In genomic region chr2:26461667-26462066, GRCm38 (mm10) we compare ENCODE assay signal across 19 mouse cellular contexts. TPM values are rescaled to one million over a fixed set of nuclear protein-coding genes. Genes with fewer than 3 reads are reported as not detected.
DNase-seq lines count a peak whose midpoint lies in the region; ATAC-seq and TF ChIP-seq lines count a peak whose summit lies in the region.
"Had no signal": no experiment of that assay in that cellular context is flagged by ENCODE, and none has a peak within 500 bp of the region (broad histone marks: within the 10 kb centered on the region; RNA-seq: fewer than 3 reads in every experiment).

No protein-coding gene starts in this region.

- peak; percentile 7; the same call in 1 of the 2 replicates for TF ChIP-seq CTCF in liver, adult 2 months (IDR thresholded peaks at IDR 0.05; ENCODE audit: low read depth, low read length)
- no peak for TF ChIP-seq CTCF in CH12.LX (conservative IDR thresholded peaks at IDR 0.05 in 1 of 2, IDR thresholded peaks at IDR 0.05 in 1 of 2; ENCODE audit: low read depth in 2 of 2, low read length in 2 of 2)

- no peak for DNase-seq in forebrain, embryonic 14.5 days (ENCODE audit: low spot score)
- peak; percentile 72 for DNase-seq in liver, adult 2 months (ENCODE audit: extremely low read depth, low read depth, low spot score)
- no peak for DNase-seq in CH12.LX (ENCODE audit: extremely low read depth)
- peak; percentile 53 to 80 for DNase-seq in kidney, postnatal 25 days
- DNase-seq in left cerebral cortex, adult 11 months (ENCODE audit: low spot score), result no peak
- DNase-seq in urinary bladder, postnatal 14 days (ENCODE audit: low spot score), result no peak
- DNase-seq: adrenal gland, postnatal 36 days; cerebellum, adult 18-20 months; gastrocnemius, postnatal 14 days; layer of hippocampus, postnatal 36 days; liver, embryonic 13.5 days had no signal

- in situ Hi-C loops in CH12.LX (cut with MboI; ENCODE audit: low pct_ligation_motif_present, low pct_unique_long_range_greater_than_20kb, low sequenced_read_pairs), result no loop called here

- no peaks in the 10 kb centered on the region for H3K9me3 ChIP-seq in forebrain, embryonic 13.5 days (replicated peaks)
- no peaks in the 10 kb centered on the region for H3K9me3 ChIP-seq in forebrain, embryonic 14.5 days (replicated peaks; ENCODE audit: control insufficient read depth, low read length)
- no peaks in the 10 kb centered on the region for H3K9me3 ChIP-seq in liver, embryonic 12.5 days (replicated peaks)
- H3K9me3 ChIP-seq in CH12.LX (replicated peaks; ENCODE audit: low read length), result no peaks in the 10 kb centered on the region
- H3K9me3 ChIP-seq: heart, embryonic 15.5 days; liver, embryonic 13.5 days; midbrain, embryonic 13.5 days had no signal

- WGBS in forebrain, embryonic 13.5 days, result 96% methylated on average over 5 of the region's 5 CpGs
- 85% methylated on average over 5 of the region's 5 CpGs for WGBS in forebrain, embryonic 14.5 days
- 62% methylated on average over 5 of the region's 5 CpGs for WGBS in liver, adult 2 months
- WGBS in liver, embryonic 12.5 days (ENCODE audit: insufficient replicate concordance), result 80% methylated on average over 5 of the region's 5 CpGs

- no peaks in the 10 kb centered on the region for H3K27me3 ChIP-seq in forebrain, embryonic 13.5 days
- no peaks in the 10 kb centered on the region for H3K27me3 ChIP-seq in forebrain, embryonic 14.5 days (replicated peaks; ENCODE audit: control insufficient read depth, insufficient read depth, low read length)
- no peaks in the 10 kb centered on the region for H3K27me3 ChIP-seq in liver, adult 2 months (ENCODE audit: control insufficient read depth, insufficient read depth, low read length)
- H3K27me3 ChIP-seq in liver, embryonic 12.5 days (replicated peaks), result no peaks in the 10 kb centered on the region
- H3K27me3 ChIP-seq in CH12.LX (replicated peaks), result no peaks in the 10 kb centered on the region
- H3K27me3 ChIP-seq: heart, embryonic 15.5 days; liver, embryonic 13.5 days; midbrain, embryonic 13.5 days had no signal

- TF ChIP-seq POLR2A in liver, adult 2 months (IDR thresholded peaks at IDR 0.05; ENCODE audit: extremely low read depth, insufficient read depth, low read length), result no peak
- no peak for TF ChIP-seq POLR2A in CH12.LX (IDR thresholded peaks at IDR 0.05; ENCODE audit: low read depth, low read length)

- no peak for TF ChIP-seq RAD21 in CH12.LX (IDR thresholded peaks at IDR 0.05; ENCODE audit: low read depth, low read length)

- H3K4me1 ChIP-seq in forebrain, embryonic 13.5 days, result 0 out of 2 replicates have a peak, but pooled peaks cover 3% of the 10 kb centered on the region
- no peaks in the 10 kb centered on the region for H3K4me1 ChIP-seq in forebrain, embryonic 14.5 days (ENCODE audit: control insufficient read depth, insufficient read depth, low read length)
- peaks cover 21% of the 10 kb centered on the region for H3K4me1 ChIP-seq in liver, adult 2 months (ENCODE audit: control insufficient read depth, insufficient read depth, low read length)
- H3K4me1 ChIP-seq in liver, embryonic 12.5 days, result peaks cover 27% of the 10 kb centered on the region
- H3K4me1 ChIP-seq in CH12.LX (ENCODE audit: control insufficient read depth in 1 of 2, insufficient read depth in 2 of 2), result peaks cover 25 to 48% of the 10 kb centered on the region in 2 experiments

- H3K79me2 ChIP-seq in liver, adult 2 months (ENCODE audit: control insufficient read depth, insufficient read depth, low read length), result no peaks in the 10 kb centered on the region
- no peaks in the 10 kb centered on the region for H3K79me2 ChIP-seq in CH12.LX (replicated peaks; ENCODE audit: control insufficient read depth, extremely low read depth, insufficient read depth, poor library complexity, severe bottlenecking)

- peaks cover 90% of the 10 kb centered on the region for H3K36me3 ChIP-seq in forebrain, embryonic 13.5 days (ENCODE audit: poor library complexity, severe bottlenecking)
- H3K36me3 ChIP-seq in forebrain, embryonic 14.5 days (ENCODE audit: control insufficient read depth, insufficient read depth, low read length), result peaks cover 89% of the 10 kb centered on the region
- peaks cover 13% of the 10 kb centered on the region; the same call in 1 of the 2 replicates for H3K36me3 ChIP-seq in liver, adult 2 months (ENCODE audit: control insufficient read depth, insufficient read depth, low read length)
- peaks cover 65% of the 10 kb centered on the region for H3K36me3 ChIP-seq in liver, embryonic 12.5 days
- H3K36me3 ChIP-seq in CH12.LX (replicated peaks in 1 of 2; ENCODE audit: control insufficient read depth in 1 of 2, insufficient read depth in 1 of 2, low read length in 1 of 2), result peaks cover 71 to 77% of the 10 kb centered on the region in 2 experiments

- ATAC-seq in forebrain, embryonic 13.5 days, result no peak
- ATAC-seq in forebrain, embryonic 14.5 days, result no peak
- ATAC-seq in liver, embryonic 12.5 days, result no peak
- ATAC-seq: hindbrain, postnatal 0 days; intestine, postnatal 0 days; midbrain, embryonic 13.5 days had no signal

- H3K4me3 ChIP-seq in forebrain, embryonic 13.5 days, result no peak overlapping the region
- H3K4me3 ChIP-seq in forebrain, embryonic 14.5 days (ENCODE audit: low read depth, low read length), result no peak overlapping the region
- H3K4me3 ChIP-seq in liver, adult 2 months (ENCODE audit: insufficient read depth, low read depth, low read length), result no peak overlapping the region
- no peak overlapping the region for H3K4me3 ChIP-seq in liver, embryonic 12.5 days
- H3K4me3 ChIP-seq in CH12.LX (replicated peaks in 1 of 3; ENCODE audit: low read depth in 2 of 3, low read length in 2 of 3, poor library complexity in 1 of 3), result no peak overlapping the region
- H3K4me3 ChIP-seq: heart, embryonic 15.5 days; layer of hippocampus, adult 2 months; liver, embryonic 13.5 days; midbrain, embryonic 13.5 days had no signal

- H3K9ac ChIP-seq in forebrain, embryonic 13.5 days, result no peak overlapping the region
- no peak overlapping the region for H3K9ac ChIP-seq in forebrain, embryonic 14.5 days (ENCODE audit: low read length)
- no peak overlapping the region for H3K9ac ChIP-seq in liver, adult 2 months (ENCODE audit: low read depth, low read length)
- H3K9ac ChIP-seq in liver, embryonic 12.5 days, result no peak overlapping the region
- no peak overlapping the region for H3K9ac ChIP-seq in CH12.LX (ENCODE audit: insufficient read depth, low read depth)
- H3K9ac ChIP-seq: heart, embryonic 15.5 days; liver, embryonic 13.5 days had no signal

- TF ChIP-seq EP300 in CH12.LX (IDR thresholded peaks at IDR 0.05; ENCODE audit: low read length), result no peak

- no peak overlapping the region for H3K4me2 ChIP-seq in forebrain, embryonic 13.5 days
- no peak overlapping the region for H3K4me2 ChIP-seq in forebrain, embryonic 14.5 days (ENCODE audit: low read length)
- H3K4me2 ChIP-seq in liver, embryonic 12.5 days, result no peak overlapping the region
- H3K4me2 ChIP-seq in CH12.LX (ENCODE audit: insufficient read depth, low read depth, poor library complexity, severe bottlenecking), result no peak overlapping the region
- H3K4me2 ChIP-seq: heart, embryonic 15.5 days; liver, embryonic 13.5 days; midbrain, embryonic 13.5 days had no signal

- dilution Hi-C loops in CH12.LX (cut with MboI; ENCODE audit: extremely low pct_ligation_motif_present, extremely low pct_unique_long_range_greater_than_20kb, low sequenced_read_pairs), result no loop called here

- peak overlapping the region; percentile 1; the same call in 1 of the 2 replicates for H3K27ac ChIP-seq in forebrain, embryonic 13.5 days
- H3K27ac ChIP-seq in forebrain, embryonic 14.5 days (ENCODE audit: low read depth, low read length), result no peak overlapping the region
- peak overlapping the region; percentile 54 for H3K27ac ChIP-seq in liver, adult 2 months (replicated peaks; ENCODE audit: insufficient read depth, low read depth, low read length)
- no peak overlapping the region for H3K27ac ChIP-seq in liver, embryonic 12.5 days
- H3K27ac ChIP-seq in CH12.LX (ENCODE audit: insufficient read depth, low read depth), result peak overlapping the region; percentile 1; the same call in 1 of the 2 replicates
- H3K27ac ChIP-seq: heart, embryonic 15.5 days; hindbrain, postnatal 0 days; layer of hippocampus, adult 2 months; liver, embryonic 13.5 days; stomach, postnatal 0 days had no signal

TF ChIP-seq in CH12.LX, 34 proteins besides CTCF, POLR2A, EP300 and RAD21 (continues in another document):
- TF ChIP-seq TCF12 (IDR thresholded peaks at IDR 0.05; ENCODE audit: low read depth, low read length) (no peak), JUN (IDR thresholded peaks at IDR 0.05; ENCODE audit: insufficient read depth, low read depth, low read length) (no peak), ETS1 (conservative IDR thresholded peaks at IDR 0.05; ENCODE audit: low read depth, low read length) (no peak), ELF1 (IDR thresholded peaks at IDR 0.05; ENCODE audit: low read depth, low read length) (no peak)

RNA-seq across cellular contexts. Expression of gene Sec16a, which starts 16.7 kb away (rescaled TPM):
- polyA plus RNA-seq in forebrain, embryonic 13.5 days (2015; fragmentation: Nextera tagmentation; extraction: Ambion mirVana), result 16.9 and 22.5 TPM in 2 replicates
- 23.4 and 24.6 TPM in 2 replicates for polyA plus RNA-seq in forebrain, embryonic 14.5 days (2014; fragmentation: Nextera tagmentation; extraction: Ambion mirVana)
- total RNA-seq in liver, adult 2 months (2014; rRNA removed), result 44.5 and 53.2 TPM in 2 replicates
- polyA plus RNA-seq in liver, adult 2 months (2012; rRNA removed), result 70.5 and 78.2 TPM in 2 replicates
- 13.0 and 14.4 TPM in 2 replicates for polyA plus RNA-seq in liver, embryonic 12.5 days (2016; fragmentation: Nextera tagmentation; extraction: Ambion mirVana)
- total RNA-seq in CH12.LX (2012; rRNA removed), result 31.8 and 36.3 TPM in 2 replicates
- total RNA-seq in CH12.LX (2014; rRNA removed), result 22.5 and 22.8 TPM in 2 replicates
- 28.6 and 38.9 TPM in 2 replicates for polyA plus RNA-seq in CH12.LX (2012; ENCODE audit: insufficient read length, low read depth)

RNA-seq across cellular contexts. Expression of gene Inpp5e, which starts 52.7 kb away (rescaled TPM):
- 18.9 and 19.8 TPM in 2 replicates for polyA plus RNA-seq in forebrain, embryonic 13.5 days (2015; fragmentation: Nextera tagmentation; extraction: Ambion mirVana)
- polyA plus RNA-seq in forebrain, embryonic 14.5 days (2014; fragmentation: Nextera tagmentation; extraction: Ambion mirVana), result 13.9 and 16.2 TPM in 2 replicates
- 2.4 and 4.4 TPM in 2 replicates for total RNA-seq in liver, adult 2 months (2014; rRNA removed)
- polyA plus RNA-seq in liver, adult 2 months (2012; rRNA removed), result 7.1 and 8.7 TPM in 2 replicates
- polyA plus RNA-seq in liver, embryonic 12.5 days (2016; fragmentation: Nextera tagmentation; extraction: Ambion mirVana), result 10.1 and 12.3 TPM in 2 replicates
- total RNA-seq in CH12.LX (2012; rRNA removed) (9.6 and 12.1 TPM in 2 replicates), CH12.LX (2014; rRNA removed) (4.8 and 5.2 TPM in 2 replicates)
- polyA plus RNA-seq in CH12.LX (2012; ENCODE audit: insufficient read length, low read depth), result 10.2 and 13.4 TPM in 2 replicates

RNA-seq across cellular contexts. Expression of gene Notch1, which starts 54.8 kb away (rescaled TPM):
- 28.1 and 32.8 TPM in 2 replicates for polyA plus RNA-seq in forebrain, embryonic 13.5 days (2015; fragmentation: Nextera tagmentation; extraction: Ambion mirVana)
- polyA plus RNA-seq in forebrain, embryonic 14.5 days (2014; fragmentation: Nextera tagmentation; extraction: Ambion mirVana), result 30.3 and 32.3 TPM in 2 replicates
- total RNA-seq in liver, adult 2 months (2014; rRNA removed), result 6.2 and 13.8 TPM in 2 replicates
- polyA plus RNA-seq in liver, adult 2 months (2012; rRNA removed), result 9.1 and 9.7 TPM in 2 replicates
- polyA plus RNA-seq in liver, embryonic 12.5 days (2016; fragmentation: Nextera tagmentation; extraction: Ambion mirVana), result 4.1 and 4.4 TPM in 2 replicates
- total RNA-seq in CH12.LX (2012; rRNA removed) (11.4 and 13.1 TPM in 2 replicates), CH12.LX (2014; rRNA removed) (0.86 and 0.98 TPM in 2 replicates)
- 2.7 and 3.8 TPM in 2 replicates for polyA plus RNA-seq in CH12.LX (2012; ENCODE audit: insufficient read length, low read depth)

Comparison
In these comparisons a context has a peak if more than half of its experiments do, and no peak if none do; other contexts are left out.
1. H3K27ac ChIP-seq: peak in forebrain, embryonic 13.5 days (single experiment), liver, adult 2 months (single experiment) and CH12.LX (single experiment); none in forebrain, embryonic 14.5 days (single experiment) and liver, embryonic 12.5 days (single experiment).
2. DNase-seq: peak in liver, adult 2 months (single experiment) and kidney, postnatal 25 days (2 of 2); none in forebrain, embryonic 14.5 days (single experiment), CH12.LX (single experiment), left cerebral cortex, adult 11 months (single experiment) and urinary bladder, postnatal 14 days (single experiment).